Mouse (Mus musculus) kidney, embryonic 16.5 days (tissue): Measurements from ENCODE around the gene Nxpe4. TPM values are rescaled to one million over a fixed set of nuclear protein-coding genes. Genes with fewer than 3 reads are reported as not detected.
"Not testable (repeated sequence)": the region's sequence is repeated elsewhere in the genome, so short reads cannot be mapped to it uniquely, and the experiment has no call there.

Experiments used
- ATAC-seq: fragments of 200-750 bp; cut with Nextera tagmentation; 2 replicates; pipeline ENCODE4 v1.8.0; 2017; ENCODE audit warnings: moderate TSS enrichment; ENCODE audit not compliant: low FRiP score, low TSS enrichment
- H3K27ac ChIP-seq: fragments of 300-500 bp; sonication (generic); 2 replicates; pipeline ENCODE4 v1.5.1; 2014; ENCODE audit warnings: low read length
- H3K27me3 ChIP-seq: fragments of 300-500 bp; sonication (generic); 2 replicates; pipeline ENCODE4 v1.6.1; 2014; ENCODE audit warnings: low read length, control low read depth, mixed read lengths; ENCODE audit not compliant: insufficient read depth
- H3K36me3 ChIP-seq: fragments of 300-500 bp; sonication (generic); 2 replicates; pipeline ENCODE4 v1.6.1; 2014; ENCODE audit warnings: low read length, control low read depth, mixed read lengths; ENCODE audit not compliant: insufficient read depth
- H3K4me1 ChIP-seq: fragments of 300-500 bp; sonication (generic); 2 replicates; pipeline ENCODE4 v1.6.1; 2014; ENCODE audit warnings: low read length, control low read depth, mixed read lengths; ENCODE audit not compliant: insufficient read depth
- H3K4me2 ChIP-seq: fragments of 300-500 bp; sonication (generic); replicated peaks from 2 replicates; pipeline ENCODE4 v1.6.1; 2014; ENCODE audit warnings: low read depth, low read length
- H3K4me3 ChIP-seq: fragments of 300-500 bp; sonication (generic); 2 replicates; pipeline ENCODE4 v1.5.1; 2014; ENCODE audit warnings: mild to moderate bottlenecking, low read length
- H3K9ac ChIP-seq: fragments of 300-500 bp; sonication (generic); replicated peaks from 2 replicates; pipeline ENCODE4 v1.6.1; 2014; ENCODE audit warnings: low read length
- H3K9me3 ChIP-seq: fragments of 300-500 bp; sonication (generic); 2 replicates; pipeline ENCODE4 v1.6.1; 2016; ENCODE audit warnings: low read length, control low read depth
- WGBS: fragments of 180-500 bp; shearing (Covaris S2); extraction: QIAGEN DNeasy Blood & Tissue Kit; methylation state at CpG from one replicate; pipeline ENCODE4 v1.1.7; 2014; 5-methylcytosine and 5-hydroxymethylcytosine counted together
- polyA plus RNA-seq: library from polyadenylated mRNA; unstranded; fragments of >200 nt; fragmentation: Nextera tagmentation; extraction: Ambion mirVana; gene quantifications from 2 replicates; pipeline ENCODE4 v1.2.1, GENCODE M21; 2015

Nxpe4 gene
- 8.1 and 9.5 TPM in 2 replicates for polyA plus RNA-seq

GRCm38 (mm10) chr9:48161505-48162192 is at the start of gene Nxpe4:
Nxpe4 (plus strand) TSS chr9:48162023.
- no peaks in the 10 kb centered on the region for H3K27me3 ChIP-seq
- H3K27ac ChIP-seq: no peak within 1 kb of the TSS
- H3K4me2 ChIP-seq: peak within 1 kb of the TSS; percentile 53
- H3K36me3 ChIP-seq: no peaks in the 10 kb centered on the region
- 31% methylated on average over 12 of the region's 12 CpGs for WGBS
- peaks cover 7% of the 10 kb centered on the region for H3K4me1 ChIP-seq
- peak within 1 kb of the TSS; percentile 45 for H3K4me3 ChIP-seq
- peak within 1 kb of the TSS; percentile 37 for H3K9ac ChIP-seq
- peak; percentile 71; the same call in 1 of the 2 replicates for ATAC-seq
- H3K9me3 ChIP-seq: no peaks in the 10 kb centered on the region

- 43% methylated on average over 3 of the region's 3 CpGs for WGBS
Measured at GRCm38 (mm10) chr9:48126815-48127214, 35.0 kb upstream of the Nxpe4 start.

GRCm38 (mm10) chr9:48137507-48137906 is 24.3 kb upstream of the Nxpe4 start:
- H3K9me3 ChIP-seq: no peaks in the 10 kb centered on the region
- H3K9ac ChIP-seq: no peak overlapping the region
- no peak overlapping the region for H3K4me2 ChIP-seq
- WGBS: 12% methylated on average over 3 of the region's 3 CpGs
- H3K27me3 ChIP-seq: no peaks in the 10 kb centered on the region
- no peak overlapping the region for H3K27ac ChIP-seq
- H3K4me1 ChIP-seq: no peaks in the 10 kb centered on the region
- no peak for ATAC-seq
- no peaks in the 10 kb centered on the region for H3K36me3 ChIP-seq
- no peak overlapping the region for H3K4me3 ChIP-seq

More at GRCm38 (mm10) chr9:48126815-48127214, 35.0 kb upstream of the Nxpe4 start:
- Histone ChIP-seq H3K9ac (no peak overlapping the region), H3K36me3 (no peaks in the 10 kb centered on the region), H3K27me3 (no peaks in the 10 kb centered on the region), H3K4me3 (no peak overlapping the region), H3K4me1 (no peaks in the 10 kb centered on the region), H3K27ac (no peak overlapping the region), H3K9me3 (no peaks in the 10 kb centered on the region), H3K4me2 (no peak overlapping the region)
- ATAC-seq: no peak

- H3K4me1 ChIP-seq: no peaks in the 10 kb centered on the region
- no peak overlapping the region for H3K9ac ChIP-seq
- H3K27me3 ChIP-seq: no peaks in the 10 kb centered on the region
- no peak overlapping the region for H3K4me3 ChIP-seq
- H3K4me2 ChIP-seq: no peak overlapping the region
- H3K9me3 ChIP-seq: no peaks in the 10 kb centered on the region
- WGBS: 31% methylated on average over 8 of the region's 8 CpGs
- H3K36me3 ChIP-seq: no peaks in the 10 kb centered on the region
- ATAC-seq: no peak
- no peak overlapping the region for H3K27ac ChIP-seq
Measured at GRCm38 (mm10) chr9:48140485-48141411, 21.1 kb upstream of the Nxpe4 start.

DNA sequence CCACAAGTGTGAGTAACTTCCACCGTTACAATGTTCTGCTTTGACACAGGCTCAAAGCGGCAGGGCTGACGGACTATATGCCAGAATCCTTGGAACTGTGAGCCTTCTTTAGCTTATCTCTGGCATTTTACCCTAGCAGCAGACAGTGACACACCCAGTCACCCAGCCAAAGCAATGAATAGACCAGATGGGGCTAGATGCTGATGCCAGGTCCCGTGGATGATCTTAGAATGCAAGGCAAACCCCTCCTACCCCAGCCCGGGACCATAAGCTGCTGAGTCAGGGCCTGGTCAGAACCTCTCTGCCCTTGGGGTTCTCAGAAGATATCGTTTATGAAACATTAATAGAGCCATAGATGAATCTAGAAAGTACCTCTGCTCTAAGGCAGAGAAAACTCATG is 19.2 kb upstream of the Nxpe4 start:
- 83% methylated on average over 6 of the region's 6 CpGs for WGBS
- Histone ChIP-seq H3K4me1 (0 out of 2 replicates have a peak, but pooled peaks cover 3% of the 10 kb centered on the region), H3K27me3 (no peaks in the 10 kb centered on the region), H3K4me3 (no peak overlapping the region), H3K9ac (no peak overlapping the region), H3K36me3 (no peaks in the 10 kb centered on the region), H3K4me2 (no peak overlapping the region), H3K27ac (no peak overlapping the region), H3K9me3 (no peaks in the 10 kb centered on the region)
- ATAC-seq: no peak

- no peak for ATAC-seq
- H3K36me3 ChIP-seq: no peaks in the 10 kb centered on the region
- H3K9me3 ChIP-seq: no peaks in the 10 kb centered on the region
- H3K4me3 ChIP-seq: no peak overlapping the region
- 39% methylated on average over 3 of the region's 3 CpGs for WGBS
- no peak overlapping the region for H3K4me2 ChIP-seq
- H3K9ac ChIP-seq: no peak overlapping the region
- H3K4me1 ChIP-seq: 0 out of 2 replicates have a peak, but pooled peaks cover 3% of the 10 kb centered on the region
- H3K27me3 ChIP-seq: no peaks in the 10 kb centered on the region
- H3K27ac ChIP-seq: no peak overlapping the region
Measured at GRCm38 (mm10) chr9:48146761-48147160, 15.1 kb upstream of the Nxpe4 start.

- not testable (repeated sequence) for H3K4me1 ChIP-seq, H3K27me3 ChIP-seq, ATAC-seq, H3K4me2 ChIP-seq, H3K4me3 ChIP-seq, H3K36me3 ChIP-seq, H3K27ac ChIP-seq, H3K9ac ChIP-seq, H3K9me3 ChIP-seq
- WGBS: 47% methylated on average over 6 of the region's 6 CpGs
Measured at GRCm38 (mm10) chr9:48166531-48166930, 4.7 kb downstream of the Nxpe4 start.

GRCm38 (mm10) chr9:48176764-48177163 is 14.9 kb downstream of the Nxpe4 start:
- H3K4me2 ChIP-seq: no peak overlapping the region
- H3K9me3 ChIP-seq: no peaks in the 10 kb centered on the region
- 63% methylated on average over 1 of the region's 1 CpGs for WGBS
- H3K4me1 ChIP-seq: no peaks in the 10 kb centered on the region
- no peak overlapping the region for H3K9ac ChIP-seq
- H3K36me3 ChIP-seq: no peaks in the 10 kb centered on the region
- H3K4me3 ChIP-seq: no peak overlapping the region
- H3K27me3 ChIP-seq: no peaks in the 10 kb centered on the region
- no peak overlapping the region for H3K27ac ChIP-seq
- no peak for ATAC-seq

DNA sequence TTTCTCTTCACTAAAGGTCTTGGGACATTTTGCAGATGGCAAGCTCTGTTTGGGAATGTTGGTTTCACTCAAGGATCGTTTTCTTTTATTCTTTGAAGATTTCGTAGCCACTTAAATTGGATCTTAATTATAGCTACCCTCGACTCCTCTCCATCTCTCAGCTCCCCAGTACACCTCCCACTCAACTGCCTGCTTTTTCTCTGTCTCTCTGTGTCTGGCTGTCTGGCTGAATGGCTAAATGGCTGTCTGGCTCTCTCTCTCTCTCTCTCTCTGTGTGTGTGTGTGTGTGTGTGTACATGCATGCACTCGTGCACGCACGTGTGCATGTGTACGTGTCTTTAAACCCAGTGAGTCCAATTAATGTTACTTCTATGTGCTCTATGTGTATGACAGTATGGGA is 19.5 kb downstream of the Nxpe4 start:
- no peak for ATAC-seq
- 72% methylated on average over 7 of the region's 7 CpGs for WGBS
- Histone ChIP-seq H3K4me2 (no peak overlapping the region), H3K9ac (no peak overlapping the region), H3K36me3 (no peaks in the 10 kb centered on the region), H3K27ac (no peak overlapping the region), H3K4me3 (no peak overlapping the region), H3K4me1 (no peaks in the 10 kb centered on the region), H3K27me3 (no peaks in the 10 kb centered on the region), H3K9me3 (no peaks in the 10 kb centered on the region)
